In the genomic region with DNA sequence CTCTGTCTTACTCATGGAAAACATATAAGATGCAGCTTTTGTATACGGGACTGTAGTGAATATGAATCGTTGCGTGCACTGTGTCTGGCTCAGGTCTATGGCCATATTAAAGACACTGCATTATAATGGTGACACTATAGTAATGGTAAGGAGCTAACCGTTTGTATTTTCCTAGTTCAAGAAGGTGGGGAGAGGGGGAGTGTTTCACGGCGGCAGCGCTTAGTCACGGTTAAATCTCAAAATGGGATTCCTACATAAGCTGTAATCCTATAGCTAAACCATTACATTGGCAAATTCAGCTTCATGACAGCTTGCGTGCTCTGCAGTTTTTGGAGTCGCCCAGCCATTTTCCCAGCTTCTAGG, we compare ENCODE assay signal across 8 mouse cellular contexts. TPM values are rescaled to one million over a fixed set of nuclear protein-coding genes. Genes with fewer than 3 reads are reported as not detected.
DNase-seq lines count a peak whose midpoint lies in the region; ATAC-seq and TF ChIP-seq lines count a peak whose summit lies in the region.

No protein-coding gene starts in this region.

- no peaks in the 10 kb centered on the region for H3K36me3 ChIP-seq in embryonic facial prominence, embryonic 12.5 days
- H3K36me3 ChIP-seq in hindbrain, postnatal 0 days (ENCODE audit: insufficient read depth, low read length): no peaks in the 10 kb centered on the region

- peak overlapping the region; percentile 82 for H3K4me2 ChIP-seq in embryonic facial prominence, embryonic 12.5 days (replicated peaks)
- H3K4me2 ChIP-seq in hindbrain, postnatal 0 days (ENCODE audit: low read depth, low read length): peak overlapping the region; percentile 90

- no peaks in the 10 kb centered on the region for H3K9me3 ChIP-seq in embryonic facial prominence, embryonic 12.5 days
- H3K9me3 ChIP-seq in hindbrain, postnatal 0 days (ENCODE audit: low read length): no peaks in the 10 kb centered on the region

- no peak for TF ChIP-seq CTCF in layer of hippocampus, adult 2 months (conservative IDR thresholded peaks at IDR 0.05)
- TF ChIP-seq CTCF in hindbrain, postnatal 0 days (IDR thresholded peaks at IDR 0.05; ENCODE audit: low read depth): no peak

- peak overlapping the region; percentile 55; the same call in 1 of the 2 replicates for H3K9ac ChIP-seq in embryonic facial prominence, embryonic 12.5 days
- peak overlapping the region; percentile 70 for H3K9ac ChIP-seq in hindbrain, postnatal 0 days (replicated peaks; ENCODE audit: low read length)

- ATAC-seq in embryonic facial prominence, embryonic 12.5 days (ENCODE audit: insufficient number of reproducible peaks, insufficient read depth, low FRiP score, low TSS enrichment): peak; percentile 53; the same call in 1 of the 2 replicates
- peak; percentile 48 for ATAC-seq in hindbrain, postnatal 0 days

- H3K4me3 ChIP-seq in layer of hippocampus, adult 2 months: peak overlapping the region; percentile 62
- peak overlapping the region; percentile 57 for H3K4me3 ChIP-seq in embryonic facial prominence, embryonic 12.5 days
- H3K4me3 ChIP-seq in hindbrain, postnatal 0 days (ENCODE audit: low read length): peak overlapping the region; percentile 78

- WGBS in embryonic facial prominence, embryonic 12.5 days: 15% methylated on average over 10 of the region's 10 CpGs
- 14% methylated on average over 10 of the region's 10 CpGs for WGBS in hindbrain, postnatal 0 days

- peak overlapping the region; percentile 96 for H3K27ac ChIP-seq in layer of hippocampus, adult 2 months
- no peak overlapping the region; the same call in 1 of the 2 replicates for H3K27ac ChIP-seq in embryonic facial prominence, embryonic 12.5 days
- peak overlapping the region; percentile 86 for H3K27ac ChIP-seq in hindbrain, postnatal 0 days

- no peak for DNase-seq in layer of hippocampus, adult 2 months (ENCODE audit: low spot score in 2 of 2)
- DNase-seq in layer of hippocampus, adult 9-11 months: no peak
- peak; percentile 44 for DNase-seq in hindbrain, postnatal 0 days (ENCODE audit: low spot score)
- peak; percentile 14 for DNase-seq in neural tube, embryonic 10.5 days (ENCODE audit: extremely low spot score, low spot score)
- no peak for DNase-seq in urinary bladder, postnatal 10 days (ENCODE audit: low spot score)
- DNase-seq in embryo, embryonic 10 days (ENCODE audit: low spot score): no peak
- no peak for DNase-seq in cerebellum, adult 18-20 months

- H3K4me1 ChIP-seq in embryonic facial prominence, embryonic 12.5 days: 0 out of 2 replicates have a peak, but pooled peaks cover 7% of the 10 kb centered on the region
- peaks cover 12% of the 10 kb centered on the region for H3K4me1 ChIP-seq in hindbrain, postnatal 0 days (ENCODE audit: insufficient read depth, low read length)

- H3K27me3 ChIP-seq in embryonic facial prominence, embryonic 12.5 days: 0 out of 2 replicates have a peak, but pooled peaks cover 6% of the 10 kb centered on the region
- H3K27me3 ChIP-seq in hindbrain, postnatal 0 days (ENCODE audit: insufficient read depth, low read length): no peaks in the 10 kb centered on the region

RNA-seq across cellular contexts. Expression of a gene that starts 0.4 kb away (rescaled TPM):
- total RNA-seq in layer of hippocampus, adult 2 months (2021): 10 to 100 TPM; 20.0 to 21.1 TPM
- polyA plus RNA-seq in embryonic facial prominence, embryonic 12.5 days (2016; fragmentation: Nextera tagmentation; extraction: Ambion mirVana): 8.0 and 8.5 TPM in 2 replicates
- total RNA-seq in hindbrain, postnatal 0 days (2014; rRNA removed): 16.1 and 21.2 TPM in 2 replicates
- polyA plus RNA-seq in hindbrain, postnatal 0 days (2015; fragmentation: Nextera tagmentation; extraction: Ambion mirVana): 19.4 and 19.5 TPM in 2 replicates

RNA-seq across cellular contexts. Expression of a gene that starts 25.8 kb away (rescaled TPM):
- not detected for total RNA-seq in layer of hippocampus, adult 2 months (2021)
- 0.37 and 0.42 TPM in 2 replicates for polyA plus RNA-seq in embryonic facial prominence, embryonic 12.5 days (2016; fragmentation: Nextera tagmentation; extraction: Ambion mirVana)
- not detected in 2 replicates for total RNA-seq in hindbrain, postnatal 0 days (2014; rRNA removed)
- polyA plus RNA-seq in hindbrain, postnatal 0 days (2015; fragmentation: Nextera tagmentation; extraction: Ambion mirVana): not detected in 2 replicates

Comparison
In these comparisons a context has a peak if more than half of its experiments do, and no peak if none do; other contexts are left out.
1. DNase-seq: peak in hindbrain, postnatal 0 days (single experiment) and neural tube, embryonic 10.5 days (single experiment); none in layer of hippocampus, adult 2 months (0 of 2), layer of hippocampus, adult 9-11 months (single experiment), urinary bladder, postnatal 10 days (single experiment), embryo, embryonic 10 days (single experiment) and cerebellum, adult 18-20 months (0 of 2).
2. Peak in every context shown above with its lines, with median percentiles within 50 percentile points of each other: H3K4me3 ChIP-seq.